Mouse (Mus musculus): ENCODE measurements around the gene 1700015G11Rik. TPM values are rescaled to one million over a fixed set of nuclear protein-coding genes. Genes with fewer than 3 reads are reported as not detected.

The 1700015G11Rik gene
- polyA plus RNA-seq, 1 experiment from 2014 or later: not detected

DNA sequence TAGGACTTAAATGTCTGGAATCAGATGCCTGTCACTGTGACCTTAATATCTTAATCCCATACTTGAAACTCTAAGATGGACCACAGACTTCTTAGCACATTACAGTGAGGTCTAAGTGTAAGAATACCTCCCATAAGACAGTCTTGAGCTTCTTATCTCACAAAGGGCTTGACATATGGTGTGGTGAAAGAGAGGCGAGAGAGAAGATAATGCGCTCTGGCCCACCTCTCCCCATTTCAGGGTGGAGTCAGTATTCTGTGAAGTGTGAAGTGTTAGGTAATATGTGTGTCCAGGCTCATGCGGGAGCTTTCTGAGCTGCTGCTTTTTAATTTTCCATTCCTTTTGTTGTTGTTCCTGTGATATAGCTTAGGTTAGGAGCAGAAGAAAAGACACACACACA is 24.5 kb downstream of the 1700015G11Rik start:
- 90% methylated on average over 3 of the region's 3 CpGs for WGBS
- no peaks in the 10 kb centered on the region for H3K4me1 ChIP-seq
- no peak overlapping the region for H3K4me3 ChIP-seq
- H3K9me3 ChIP-seq (replicated peaks): no peaks in the 10 kb centered on the region
- H3K27me3 ChIP-seq (ENCODE audit: low read depth, poor library complexity, severe bottlenecking): no peaks in the 10 kb centered on the region
- no peaks in the 10 kb centered on the region for H3K36me3 ChIP-seq
- DNase-seq (ENCODE audit: low spot score): no peak
- no peak overlapping the region for H3K27ac ChIP-seq (replicated peaks)

DNA sequence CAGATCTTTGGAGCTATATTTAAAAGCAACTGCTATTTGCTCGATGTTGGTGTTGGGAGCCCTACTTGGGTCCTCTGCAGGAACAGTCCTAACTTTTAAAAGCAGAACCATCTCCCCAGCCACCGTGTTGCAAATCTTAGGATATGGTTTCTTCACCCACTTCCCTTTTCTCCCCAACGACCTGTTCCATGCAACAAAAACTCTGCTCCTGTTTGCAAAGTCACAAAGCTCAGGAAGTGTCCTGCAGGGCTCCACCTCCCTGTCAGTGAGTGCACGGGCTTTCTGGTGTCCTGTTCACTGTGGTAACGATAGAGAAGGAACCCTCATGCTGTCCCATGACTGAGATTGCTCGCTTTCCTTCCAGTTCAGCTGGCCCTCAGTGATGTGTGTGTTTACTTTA is 28.6 kb downstream of the 1700015G11Rik start:
- WGBS: 75% methylated on average over 6 of the region's 6 CpGs
- no peaks in the 10 kb centered on the region for H3K36me3 ChIP-seq
- DNase-seq (ENCODE audit: low spot score): no peak

DNA sequence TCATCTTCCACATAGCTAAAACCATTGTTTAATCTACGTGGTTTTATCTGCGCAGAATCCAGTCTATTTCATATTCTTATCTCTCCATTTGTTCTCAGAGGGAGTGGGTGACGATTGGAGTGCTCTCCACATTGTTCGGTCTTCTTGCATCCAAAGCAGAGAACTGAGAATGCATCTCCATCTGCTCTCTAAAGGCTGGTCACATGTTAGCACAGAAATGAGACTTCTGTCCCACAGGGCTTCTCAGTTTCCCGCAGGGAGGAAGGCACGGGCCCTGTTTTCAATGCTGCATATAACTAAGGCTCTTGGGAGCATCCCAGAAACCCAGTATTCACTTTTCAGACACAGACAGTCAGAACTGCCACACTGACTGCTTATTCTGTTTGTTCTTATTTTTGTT is 29.8 kb downstream of the 1700015G11Rik start:
- H3K27me3 ChIP-seq (ENCODE audit: low read depth, poor library complexity, severe bottlenecking): no peaks in the 10 kb centered on the region
- H3K27ac ChIP-seq (replicated peaks): no peak overlapping the region
- 88% methylated on average over 6 of the region's 6 CpGs for WGBS
- H3K4me1 ChIP-seq: 0 out of 2 replicates have a peak, but pooled peaks cover 4% of the 10 kb centered on the region
- H3K36me3 ChIP-seq: no peaks in the 10 kb centered on the region
- H3K9me3 ChIP-seq (replicated peaks): no peaks in the 10 kb centered on the region
- no peak for DNase-seq (ENCODE audit: low spot score)
- H3K4me3 ChIP-seq: no peak overlapping the region

More for the DNA sequence above, 28.6 kb downstream of the 1700015G11Rik start:
- Histone ChIP-seq H3K9me3 (replicated peaks) (no peaks in the 10 kb centered on the region), H3K4me1 (0 out of 2 replicates have a peak, but pooled peaks cover 4% of the 10 kb centered on the region), H3K27ac (replicated peaks) (no peak overlapping the region), H3K27me3 (ENCODE audit: low read depth, poor library complexity, severe bottlenecking) (no peaks in the 10 kb centered on the region), H3K4me3 (no peak overlapping the region)

DNA sequence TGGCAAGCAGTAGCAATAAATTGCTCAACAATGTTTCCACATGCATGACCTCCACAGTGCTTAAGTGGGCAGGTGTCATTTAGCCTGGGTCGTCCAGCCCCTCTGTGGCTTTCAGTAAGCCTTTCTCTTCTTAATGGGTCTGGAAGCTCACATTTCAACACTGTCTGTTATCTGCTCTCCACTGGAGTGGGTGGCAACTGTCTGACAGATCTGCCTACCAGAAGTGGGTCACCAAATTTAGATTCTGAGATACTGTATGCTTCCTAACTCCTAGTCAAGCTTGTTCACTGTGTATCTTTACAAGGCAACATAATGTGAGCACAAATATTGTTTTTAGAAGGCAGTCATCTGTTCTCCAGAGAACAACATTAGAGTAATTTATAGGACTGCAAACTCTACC is 33.2 kb downstream of the 1700015G11Rik start:
- H3K4me3 ChIP-seq: no peak overlapping the region
- 56% methylated on average over 1 of the region's 1 CpGs for WGBS
- no peak for DNase-seq (ENCODE audit: low spot score)

DNA sequence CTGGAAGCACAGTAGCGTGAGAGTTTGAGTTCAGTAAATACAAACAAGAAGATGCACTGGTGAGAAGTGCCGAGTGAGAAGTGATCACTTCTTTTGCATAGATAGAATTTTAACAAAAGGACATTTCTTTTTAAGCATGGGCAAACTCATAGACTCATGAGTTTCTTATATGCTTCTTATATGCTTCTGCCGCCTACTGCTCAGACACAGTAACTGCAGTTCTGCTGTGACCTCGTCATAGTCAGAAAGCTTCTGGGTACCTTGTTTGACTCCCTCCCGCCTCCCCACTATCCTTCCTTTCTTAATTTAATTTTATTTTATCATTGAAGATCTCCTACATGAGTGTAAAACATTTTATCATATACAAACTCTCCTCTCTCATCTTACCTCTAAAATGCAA is 36.3 kb downstream of the 1700015G11Rik start:
- H3K4me1 ChIP-seq: peaks cover 8% of the 10 kb centered on the region; the same call in 1 of the 2 replicates
- H3K9me3 ChIP-seq (replicated peaks): no peaks in the 10 kb centered on the region
- no peak overlapping the region for H3K27ac ChIP-seq (replicated peaks)
- DNase-seq (ENCODE audit: low spot score): no peak
- no peaks in the 10 kb centered on the region for H3K36me3 ChIP-seq
- 45% methylated on average over 5 of the region's 5 CpGs for WGBS
- no peak overlapping the region for H3K4me3 ChIP-seq
- H3K27me3 ChIP-seq (ENCODE audit: low read depth, poor library complexity, severe bottlenecking): no peaks in the 10 kb centered on the region

More for the DNA sequence above, 33.2 kb downstream of the 1700015G11Rik start:
- no peaks in the 10 kb centered on the region for H3K27me3 ChIP-seq (ENCODE audit: low read depth, poor library complexity, severe bottlenecking)
- no peaks in the 10 kb centered on the region for H3K36me3 ChIP-seq
- H3K9me3 ChIP-seq (replicated peaks): no peaks in the 10 kb centered on the region
- 0 out of 2 replicates have a peak, but pooled peaks cover 4% of the 10 kb centered on the region for H3K4me1 ChIP-seq
- no peak overlapping the region for H3K27ac ChIP-seq (replicated peaks)

DNA sequence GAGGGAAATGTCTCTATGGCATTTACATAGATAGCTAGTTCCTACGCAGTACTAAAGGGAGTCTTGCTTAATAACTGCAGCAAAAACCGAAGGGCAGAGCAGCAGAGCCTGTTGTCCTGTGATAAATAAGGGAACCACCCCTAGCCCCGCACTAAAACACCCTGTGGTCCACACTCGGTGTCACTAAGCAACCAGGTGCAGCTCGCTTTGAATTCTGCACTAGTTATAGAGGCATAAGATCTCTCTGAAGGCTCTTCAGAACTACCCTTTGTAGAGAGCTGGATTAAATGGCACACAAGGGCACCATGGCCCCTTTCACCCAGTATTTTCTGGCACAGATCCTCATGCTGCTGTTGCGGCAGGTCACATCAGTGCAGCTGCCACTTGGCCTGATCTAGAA is 40.3 kb downstream of the 1700015G11Rik start:
- no peaks in the 10 kb centered on the region for H3K36me3 ChIP-seq
- no peaks in the 10 kb centered on the region for H3K9me3 ChIP-seq (replicated peaks)
- no peak overlapping the region for H3K27ac ChIP-seq (replicated peaks)
- no peaks in the 10 kb centered on the region for H3K27me3 ChIP-seq (ENCODE audit: low read depth, poor library complexity, severe bottlenecking)
- 79% methylated on average over 6 of the region's 6 CpGs for WGBS
- H3K4me1 ChIP-seq: peaks cover 4% of the 10 kb centered on the region; the same call in 1 of the 2 replicates
- H3K4me3 ChIP-seq: no peak overlapping the region
- no peak for DNase-seq (ENCODE audit: low spot score)

DNA sequence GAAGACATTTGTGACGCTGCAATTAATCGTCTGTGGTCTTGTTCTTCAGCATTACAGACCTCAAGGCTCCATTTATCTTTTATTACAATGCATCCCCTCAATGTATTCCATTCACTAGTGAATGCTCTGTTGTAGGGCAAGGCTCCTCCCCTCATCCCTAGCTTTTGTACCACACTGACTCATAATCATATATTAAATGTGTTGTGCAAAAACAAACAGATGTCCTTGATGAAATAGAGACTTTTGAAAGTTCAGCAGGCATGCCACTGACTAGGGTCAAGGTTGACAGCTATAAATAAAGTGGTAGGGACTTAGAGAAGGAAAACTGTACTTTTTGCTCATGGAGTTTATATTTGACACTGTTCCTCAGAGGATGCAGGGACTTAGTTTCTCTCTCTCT is 42.0 kb downstream of the 1700015G11Rik start:
- H3K27ac ChIP-seq (replicated peaks): no peak overlapping the region
- DNase-seq (ENCODE audit: low spot score): no peak
- H3K4me3 ChIP-seq: no peak overlapping the region
- WGBS: 83% methylated on average over 2 of the region's 2 CpGs
- no peaks in the 10 kb centered on the region for H3K36me3 ChIP-seq
- no peaks in the 10 kb centered on the region for H3K27me3 ChIP-seq (ENCODE audit: low read depth, poor library complexity, severe bottlenecking)
- H3K9me3 ChIP-seq (replicated peaks): no peaks in the 10 kb centered on the region
- peaks cover 4% of the 10 kb centered on the region; the same call in 1 of the 2 replicates for H3K4me1 ChIP-seq

DNA sequence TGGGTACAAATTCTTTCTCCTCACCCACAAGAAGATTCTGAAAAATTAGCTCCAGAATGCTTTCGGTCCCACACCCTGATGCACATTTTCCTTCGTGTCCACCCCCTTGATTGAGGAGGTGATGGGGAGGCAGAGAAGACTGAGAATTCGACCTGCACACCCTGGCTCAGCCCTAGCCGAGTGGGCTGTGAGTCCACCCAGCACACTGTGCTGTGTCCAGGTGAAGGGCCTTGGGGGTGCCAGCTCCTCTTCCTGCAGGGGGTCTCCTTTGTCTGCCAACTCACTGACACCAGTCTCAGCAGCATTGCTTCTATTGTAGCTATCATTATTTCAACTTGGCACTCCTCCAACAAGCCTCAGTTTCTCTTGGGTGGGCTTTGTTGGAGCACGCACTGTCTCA is 42.4 kb downstream of the 1700015G11Rik start:
- Histone ChIP-seq H3K9me3 (replicated peaks) (no peaks in the 10 kb centered on the region), H3K27ac (replicated peaks) (no peak overlapping the region), H3K4me3 (no peak overlapping the region), H3K27me3 (ENCODE audit: low read depth, poor library complexity, severe bottlenecking) (no peaks in the 10 kb centered on the region), H3K4me1 (peaks cover 4% of the 10 kb centered on the region; the same call in 1 of the 2 replicates), H3K36me3 (no peaks in the 10 kb centered on the region)
- no peak for DNase-seq (ENCODE audit: low spot score)
- WGBS: 67% methylated on average over 5 of the region's 5 CpGs

DNA sequence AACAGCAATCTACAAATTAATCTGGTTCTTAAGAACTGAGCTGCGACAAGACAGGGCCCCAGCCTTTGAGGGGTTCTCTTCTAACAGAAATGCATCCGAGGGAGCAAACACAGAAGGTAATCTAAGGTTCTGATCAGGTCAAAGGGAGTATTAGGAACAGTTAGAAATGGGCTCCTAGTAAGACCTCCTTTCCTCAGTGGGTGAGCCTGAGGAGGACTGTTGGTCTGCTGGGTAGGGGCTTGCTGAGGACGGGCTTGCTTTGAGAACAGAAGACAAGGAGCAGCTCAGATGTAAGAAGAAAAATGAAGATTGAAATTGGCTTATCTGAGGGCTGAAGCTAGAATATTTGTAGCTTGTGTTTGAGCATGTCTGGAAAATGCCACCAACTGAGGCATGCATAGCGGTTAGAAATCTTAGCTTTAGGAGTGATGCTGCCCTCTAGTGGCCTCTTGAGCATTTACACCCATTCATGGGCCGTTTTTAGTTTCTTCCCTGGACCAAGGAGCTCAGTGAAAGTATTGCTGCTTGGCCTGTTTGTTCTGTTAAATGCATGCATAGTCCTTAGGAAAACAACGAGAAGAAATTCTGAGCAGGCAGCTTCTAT is 43.2 kb downstream of the 1700015G11Rik start:
- H3K36me3 ChIP-seq: no peaks in the 10 kb centered on the region
- H3K4me3 ChIP-seq: no peak overlapping the region
- H3K4me1 ChIP-seq: peaks cover 4% of the 10 kb centered on the region; the same call in 1 of the 2 replicates
- H3K9me3 ChIP-seq (replicated peaks): no peaks in the 10 kb centered on the region
- no peak overlapping the region; the same call in 1 of the 2 replicates for H3K27ac ChIP-seq (replicated peaks)
- no peaks in the 10 kb centered on the region for H3K27me3 ChIP-seq (ENCODE audit: low read depth, poor library complexity, severe bottlenecking)
- DNase-seq (ENCODE audit: low spot score): peak; percentile 46
- 35% methylated on average over 6 of the region's 6 CpGs for WGBS

DNA sequence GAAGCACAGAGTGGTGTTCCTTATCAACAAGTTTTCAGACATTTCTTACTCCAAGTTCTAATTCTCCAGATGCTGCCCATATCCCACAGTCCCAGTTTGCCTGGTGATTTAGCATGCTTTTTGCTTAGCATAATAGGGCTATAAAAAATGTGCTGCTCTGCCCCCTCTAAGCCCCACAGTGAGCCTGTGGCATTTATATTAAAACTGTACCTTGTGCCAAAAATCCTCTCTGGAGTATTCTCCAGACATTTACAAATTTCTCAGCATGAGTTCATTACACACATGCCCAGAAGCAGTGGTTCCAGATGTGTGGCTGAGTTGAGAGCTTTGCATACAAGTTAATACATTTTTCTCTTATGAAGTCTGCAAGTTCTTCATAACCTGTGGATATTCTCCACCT is 46.1 kb downstream of the 1700015G11Rik start:
- H3K36me3 ChIP-seq: no peaks in the 10 kb centered on the region
- no peaks in the 10 kb centered on the region for H3K27me3 ChIP-seq (ENCODE audit: low read depth, poor library complexity, severe bottlenecking)
- H3K4me3 ChIP-seq: no peak overlapping the region
- DNase-seq (ENCODE audit: low spot score): no peak
- H3K4me1 ChIP-seq: no peaks in the 10 kb centered on the region
- H3K9me3 ChIP-seq (replicated peaks): no peaks in the 10 kb centered on the region
- no peak overlapping the region for H3K27ac ChIP-seq (replicated peaks)

DNA sequence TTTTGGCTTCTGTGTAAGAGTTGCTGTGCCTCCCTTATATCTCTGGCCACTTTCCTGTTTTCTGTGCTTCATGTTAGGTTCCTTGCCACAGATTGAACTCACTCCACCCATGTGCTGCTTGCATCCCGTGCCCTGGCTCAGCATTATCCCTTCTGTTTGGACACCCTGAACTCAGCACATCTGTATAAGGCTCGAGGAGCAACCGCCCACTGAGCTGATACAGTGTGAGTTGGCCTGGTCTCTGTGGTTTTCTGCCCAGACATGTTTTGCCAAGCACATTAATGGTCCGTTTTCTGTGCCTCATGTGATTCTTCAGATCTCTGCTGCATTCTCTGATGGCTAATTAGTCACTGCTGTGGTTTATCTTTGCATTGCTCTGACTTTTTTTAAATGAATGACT is 47.9 kb downstream of the 1700015G11Rik start:
- H3K27me3 ChIP-seq (ENCODE audit: low read depth, poor library complexity, severe bottlenecking): no peaks in the 10 kb centered on the region
- DNase-seq (ENCODE audit: low spot score): no peak
- no peaks in the 10 kb centered on the region for H3K9me3 ChIP-seq (replicated peaks)
- no peak overlapping the region for H3K27ac ChIP-seq (replicated peaks)
- WGBS: 86% methylated on average over 4 of the region's 4 CpGs
- no peaks in the 10 kb centered on the region for H3K36me3 ChIP-seq
- no peak overlapping the region for H3K4me3 ChIP-seq
- H3K4me1 ChIP-seq: peaks cover 6% of the 10 kb centered on the region

DNA sequence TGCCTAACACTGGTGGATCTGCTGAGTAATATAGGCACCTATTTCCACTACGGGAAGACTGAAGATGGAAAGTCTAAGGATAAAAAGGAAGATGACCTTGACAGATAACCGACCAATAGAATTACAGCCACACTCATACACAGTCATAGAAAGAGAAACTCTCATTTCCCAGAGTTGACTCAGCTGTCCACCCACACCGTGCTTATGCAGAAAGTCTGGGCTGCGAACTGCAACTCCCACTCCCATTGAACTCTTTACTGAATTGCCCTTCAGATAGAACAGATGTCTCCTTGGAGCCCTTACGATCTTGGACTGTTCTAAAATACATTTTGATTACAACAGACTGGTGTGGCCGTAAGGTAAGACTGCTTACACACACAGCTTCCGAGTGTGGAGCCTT is 50.8 kb downstream of the 1700015G11Rik start:
- Histone ChIP-seq H3K27ac (replicated peaks) (no peak overlapping the region), H3K9me3 (replicated peaks) (no peaks in the 10 kb centered on the region), H3K36me3 (no peaks in the 10 kb centered on the region), H3K4me1 (peaks cover 19% of the 10 kb centered on the region), H3K4me3 (no peak overlapping the region), H3K27me3 (ENCODE audit: low read depth, poor library complexity, severe bottlenecking) (no peaks in the 10 kb centered on the region)
- no peak for DNase-seq (ENCODE audit: low spot score)
- WGBS: 90% methylated on average over 7 of the region's 7 CpGs

DNA sequence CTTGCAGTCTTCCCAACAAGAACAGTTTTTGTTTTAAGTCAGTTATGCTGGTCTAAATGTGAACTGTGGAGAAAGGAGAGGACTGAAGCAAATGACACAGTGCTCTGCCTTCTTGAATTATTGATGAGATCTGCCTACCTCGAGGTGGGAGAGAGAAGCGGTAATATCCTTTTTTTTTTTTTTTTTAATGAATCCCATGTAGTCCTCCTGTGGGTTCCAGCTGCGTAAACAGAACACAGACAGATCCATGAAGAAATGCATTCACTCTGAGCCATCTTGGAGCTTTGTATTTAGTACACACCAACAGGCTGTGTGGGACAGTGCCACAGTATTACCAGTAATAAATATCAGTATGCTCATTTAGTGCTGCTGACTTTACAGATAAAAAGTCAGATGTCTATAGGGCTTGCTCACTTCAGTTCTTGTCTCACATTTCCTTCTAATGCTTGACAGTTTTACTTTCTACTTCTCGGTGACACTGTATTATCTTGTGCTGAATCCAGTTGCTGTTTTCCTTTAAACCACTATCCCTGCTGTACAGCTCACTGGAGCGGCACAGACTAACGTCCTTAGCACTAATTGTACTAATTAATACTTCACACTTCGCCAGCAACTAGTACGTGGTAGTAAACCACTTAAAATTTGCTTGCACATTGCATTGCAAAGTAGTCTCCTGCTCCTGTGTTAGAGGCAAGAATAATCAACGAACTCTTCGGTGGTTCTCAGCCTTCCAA is 53.1 kb downstream of the 1700015G11Rik start:
- Histone ChIP-seq H3K4me3 (no peak overlapping the region), H3K27ac (replicated peaks) (no peak overlapping the region; the same call in 1 of the 2 replicates), H3K36me3 (no peaks in the 10 kb centered on the region), H3K27me3 (ENCODE audit: low read depth, poor library complexity, severe bottlenecking) (no peaks in the 10 kb centered on the region), H3K9me3 (replicated peaks) (no peaks in the 10 kb centered on the region), H3K4me1 (peaks cover 19% of the 10 kb centered on the region)
- WGBS: 67% methylated on average over 10 of the region's 10 CpGs
- DNase-seq (ENCODE audit: low spot score): no peak
